In genomic region chr6:121346428-121346827, GRCm38 (mm10) we compare ENCODE assay signal across 34 mouse cellular contexts. TPM values are rescaled to one million over a fixed set of nuclear protein-coding genes. Genes with fewer than 3 reads are reported as not detected.
DNase-seq lines count a peak whose midpoint lies in the region; ATAC-seq lines count a peak whose summit lies in the region.
"Had no signal": no experiment of that assay in that cellular context is flagged by ENCODE, and none has a peak within 500 bp of the region (broad histone marks: within the 10 kb centered on the region; RNA-seq: fewer than 3 reads in every experiment).

No protein-coding gene starts in this region.

- 0 out of 2 replicates have a peak, but pooled peaks cover 3% of the 10 kb centered on the region for H3K27me3 ChIP-seq in liver, embryonic 11.5 days (replicated peaks; ENCODE audit: control insufficient read depth, insufficient read depth, low read length)
- H3K27me3 ChIP-seq in liver, embryonic 16.5 days (ENCODE audit: control insufficient read depth, insufficient read depth, low read depth, low read length) = no peaks in the 10 kb centered on the region
- peaks cover 15% of the 10 kb centered on the region for H3K27me3 ChIP-seq in hindbrain, embryonic 10.5 days (ENCODE audit: insufficient read depth, poor library complexity, severe bottlenecking)
- H3K27me3 ChIP-seq: midbrain, embryonic 15.5 days; neural tube, embryonic 15.5 days; stomach, embryonic 15.5 days had no signal

- H3K9ac ChIP-seq in liver, embryonic 11.5 days (ENCODE audit: low read depth, low read length) = no peak overlapping the region
- H3K9ac ChIP-seq in liver, embryonic 16.5 days (ENCODE audit: low read depth, low read length) = no peak overlapping the region
- H3K9ac ChIP-seq: embryonic facial prominence, embryonic 15.5 days; forebrain, embryonic 13.5 days; kidney, embryonic 15.5 days; limb, embryonic 12.5 days; midbrain, embryonic 15.5 days; neural tube, embryonic 15.5 days; stomach, embryonic 15.5 days had no signal

- WGBS in large intestine, adult 2 months = 25% methylated on average over 8 of the region's 8 CpGs
- 52% methylated on average over 8 of the region's 8 CpGs for WGBS in liver, embryonic 11.5 days
- 45% methylated on average over 8 of the region's 8 CpGs for WGBS in liver, embryonic 16.5 days (ENCODE audit: insufficient replicate concordance)
- 57% methylated on average over 8 of the region's 8 CpGs for WGBS in hindbrain, embryonic 10.5 days

- no peaks in the 10 kb centered on the region; the same call in 1 of the 2 replicates for H3K4me1 ChIP-seq in liver, embryonic 11.5 days (replicated peaks; ENCODE audit: control insufficient read depth, insufficient read depth, low read length)
- peaks cover 3% of the 10 kb centered on the region for H3K4me1 ChIP-seq in liver, embryonic 16.5 days (ENCODE audit: control insufficient read depth, low read depth, low read length)
- peaks cover 33% of the 10 kb centered on the region; the same call in 1 of the 2 replicates for H3K4me1 ChIP-seq in hindbrain, embryonic 10.5 days (replicated peaks)
- H3K4me1 ChIP-seq: embryonic facial prominence, embryonic 15.5 days; stomach, embryonic 15.5 days had no signal

- ATAC-seq in liver, embryonic 11.5 days (replicated peaks; ENCODE audit: low FRiP score) = peak; percentile 63
- ATAC-seq in liver, embryonic 16.5 days (ENCODE audit: low read depth) = peak; percentile 89
- ATAC-seq: forebrain, embryonic 13.5 days; midbrain, embryonic 15.5 days; Patski had no signal

- no peak overlapping the region for H3K4me2 ChIP-seq in liver, embryonic 11.5 days
- H3K4me2 ChIP-seq in liver, embryonic 16.5 days (ENCODE audit: low read depth, low read length) = peak overlapping the region; percentile 30; the same call in 1 of the 2 replicates
- H3K4me2 ChIP-seq: embryonic facial prominence, embryonic 15.5 days; forebrain, embryonic 13.5 days; kidney, embryonic 15.5 days; limb, embryonic 12.5 days; midbrain, embryonic 15.5 days; neural tube, embryonic 15.5 days; stomach, embryonic 15.5 days had no signal

- no peak overlapping the region for H3K27ac ChIP-seq in liver, embryonic 11.5 days (ENCODE audit: low read depth, low read length)
- peak overlapping the region; percentile 67 for H3K27ac ChIP-seq in liver, embryonic 16.5 days (ENCODE audit: low read length)
- H3K27ac ChIP-seq in hindbrain, embryonic 10.5 days = no peak overlapping the region
- H3K27ac ChIP-seq: embryonic facial prominence, embryonic 10.5 days; embryonic facial prominence, embryonic 15.5 days; forebrain, embryonic 13.5 days; kidney, embryonic 15.5 days; layer of hippocampus, adult 2 months; limb, embryonic 12.5 days; midbrain, embryonic 10.5 days; midbrain, embryonic 15.5 days; neural tube, embryonic 15.5 days; stomach, embryonic 15.5 days had no signal

- H3K36me3 ChIP-seq in liver, embryonic 11.5 days (ENCODE audit: control insufficient read depth, insufficient read depth, low read length) = no peaks in the 10 kb centered on the region
- H3K36me3 ChIP-seq in liver, embryonic 16.5 days (ENCODE audit: control insufficient read depth, insufficient read depth) = no peaks in the 10 kb centered on the region
- H3K36me3 ChIP-seq in hindbrain, embryonic 10.5 days = no peaks in the 10 kb centered on the region
- H3K36me3 ChIP-seq: embryonic facial prominence, embryonic 10.5 days; embryonic facial prominence, embryonic 15.5 days; G1E; kidney, embryonic 15.5 days; limb, embryonic 12.5 days; midbrain, embryonic 10.5 days; midbrain, embryonic 15.5 days; neural tube, embryonic 15.5 days; stomach, embryonic 15.5 days had no signal

- H3K4me3 ChIP-seq in liver, embryonic 11.5 days (ENCODE audit: low read depth, low read length) = no peak overlapping the region
- no peak overlapping the region for H3K4me3 ChIP-seq in liver, embryonic 16.5 days (ENCODE audit: low read depth, low read length)
- no peak overlapping the region for H3K4me3 ChIP-seq in hindbrain, embryonic 10.5 days
- H3K4me3 ChIP-seq: embryonic facial prominence, embryonic 10.5 days; embryonic facial prominence, embryonic 15.5 days; forebrain, embryonic 13.5 days; kidney, embryonic 15.5 days; layer of hippocampus, adult 2 months; limb, embryonic 12.5 days; midbrain, embryonic 10.5 days; midbrain, embryonic 15.5 days; neural tube, embryonic 15.5 days; stomach, embryonic 15.5 days had no signal

- peak; percentile 24 for DNase-seq in embryo, embryonic 10 days (ENCODE audit: low spot score)
- no peak for DNase-seq in embryo, embryonic 9.5 days (ENCODE audit: extremely low spot score)
- DNase-seq in large intestine, adult 2 months (ENCODE audit: low read depth, low spot score) = peak; percentile 13
- no peak for DNase-seq in liver, embryonic 11.5 days (ENCODE audit: low spot score)
- DNase-seq in cerebellum, postnatal 36 days = no peak
- no peak for DNase-seq in lung, postnatal 25 days (ENCODE audit: low spot score)
- DNase-seq in hindbrain, embryonic 10.5 days (ENCODE audit: low spot score) = no peak
- DNase-seq: adrenal gland, postnatal 25 days; cerebellum, adult 2 months; cerebellum, postnatal 14 days; gastrocnemius, postnatal 14 days; heart, postnatal 14 days; kidney, adult 18-20 months; kidney, postnatal 25 days; lung, adult 2 months; lung, postnatal 10 days; right cerebral cortex, postnatal 25 days; thymus, postnatal 14 days had no signal

- no peaks in the 10 kb centered on the region for H3K9me3 ChIP-seq in liver, embryonic 11.5 days (ENCODE audit: control insufficient read depth, low read length)
- no peaks in the 10 kb centered on the region for H3K9me3 ChIP-seq in liver, embryonic 16.5 days (replicated peaks; ENCODE audit: control insufficient read depth, low read length)
- H3K9me3 ChIP-seq in hindbrain, embryonic 10.5 days = no peaks in the 10 kb centered on the region
- H3K9me3 ChIP-seq: embryonic facial prominence, embryonic 10.5 days; embryonic facial prominence, embryonic 15.5 days; forebrain, embryonic 13.5 days; G1E; kidney, embryonic 15.5 days; limb, embryonic 12.5 days; midbrain, embryonic 10.5 days; midbrain, embryonic 15.5 days; neural tube, embryonic 15.5 days; stomach, embryonic 15.5 days had no signal

RNA-seq across cellular contexts. Expression of gene Slc6a12, which starts 3.6 kb away (rescaled TPM):
- 0.26 and 0.37 TPM in 2 replicates for polyA plus RNA-seq in large intestine, adult 2 months (2012; rRNA removed)
- 1.1 and 1.4 TPM in 2 replicates for polyA plus RNA-seq in liver, embryonic 11.5 days (2014; fragmentation: Nextera tagmentation; extraction: Ambion mirVana)
- polyA plus RNA-seq in liver, embryonic 16.5 days (2015; fragmentation: Nextera tagmentation; extraction: Ambion mirVana) = 3.4 and 4.0 TPM in 2 replicates
- not detected in 2 replicates for polyA plus RNA-seq in hindbrain, embryonic 10.5 days (2016; fragmentation: Nextera tagmentation; extraction: Ambion mirVana)
- polyA plus RNA-seq: embryonic facial prominence, embryonic 15.5 days; G1E; heart, embryonic 14.5 days; hindbrain, embryonic 11.5 days; intestine, embryonic 14.5 days; limb, embryonic 12.5 days; midbrain, embryonic 10.5 days had no signal

RNA-seq across cellular contexts. Expression of gene Slc6a13, which starts 46.4 kb away (rescaled TPM):
- 0.64 and 0.73 TPM in 2 replicates for polyA plus RNA-seq in large intestine, adult 2 months (2012; rRNA removed)
- 17.6 and 18.7 TPM in 2 replicates for polyA plus RNA-seq in liver, embryonic 11.5 days (2014; fragmentation: Nextera tagmentation; extraction: Ambion mirVana)
- 40.1 and 43.3 TPM in 2 replicates for polyA plus RNA-seq in liver, embryonic 16.5 days (2015; fragmentation: Nextera tagmentation; extraction: Ambion mirVana)
- polyA plus RNA-seq in hindbrain, embryonic 10.5 days (2016; fragmentation: Nextera tagmentation; extraction: Ambion mirVana) = 1.4 and 1.7 TPM in 2 replicates
- polyA plus RNA-seq: Patski had no signal

Comparison
In these comparisons a context has a peak if more than half of its experiments do, and no peak if none do; other contexts are left out.
1. DNase-seq: peak in embryo, embryonic 10 days (single experiment) and large intestine, adult 2 months (single experiment); none in embryo, embryonic 9.5 days (single experiment), liver, embryonic 11.5 days (single experiment), cerebellum, postnatal 36 days (0 of 2), lung, postnatal 25 days (single experiment) and hindbrain, embryonic 10.5 days (single experiment).